Mouse (Mus musculus) right cerebral cortex, postnatal 10 days (tissue): ENCODE results near the gene Iqch.

Experiments used
- DNase-seq, 2 experiments: peaks; one replicate each; pipeline ENCODE4 v3.0.0; 2021; ENCODE audit warnings: low spot score in 2 of 2

Iqch gene

GRCm38 (mm10) chr9:63602043-63602939 lies at the start of gene Iqch, which contains the start of gene Aagab:
TSS of gene Iqch (minus strand) at chr9:63602493.
TSS of gene Aagab (plus strand) at chr9:63602660.
- DNase-seq: peak; percentile 97 to 98

- no peak for DNase-seq
Observed at GRCm38 (mm10) chr9:63651594-63651993, 49.3 kb upstream of the Iqch start.

GRCm38 (mm10) chr9:63650905-63651304 lies 48.6 kb upstream of the Iqch start:
- DNase-seq: no peak

DNA sequence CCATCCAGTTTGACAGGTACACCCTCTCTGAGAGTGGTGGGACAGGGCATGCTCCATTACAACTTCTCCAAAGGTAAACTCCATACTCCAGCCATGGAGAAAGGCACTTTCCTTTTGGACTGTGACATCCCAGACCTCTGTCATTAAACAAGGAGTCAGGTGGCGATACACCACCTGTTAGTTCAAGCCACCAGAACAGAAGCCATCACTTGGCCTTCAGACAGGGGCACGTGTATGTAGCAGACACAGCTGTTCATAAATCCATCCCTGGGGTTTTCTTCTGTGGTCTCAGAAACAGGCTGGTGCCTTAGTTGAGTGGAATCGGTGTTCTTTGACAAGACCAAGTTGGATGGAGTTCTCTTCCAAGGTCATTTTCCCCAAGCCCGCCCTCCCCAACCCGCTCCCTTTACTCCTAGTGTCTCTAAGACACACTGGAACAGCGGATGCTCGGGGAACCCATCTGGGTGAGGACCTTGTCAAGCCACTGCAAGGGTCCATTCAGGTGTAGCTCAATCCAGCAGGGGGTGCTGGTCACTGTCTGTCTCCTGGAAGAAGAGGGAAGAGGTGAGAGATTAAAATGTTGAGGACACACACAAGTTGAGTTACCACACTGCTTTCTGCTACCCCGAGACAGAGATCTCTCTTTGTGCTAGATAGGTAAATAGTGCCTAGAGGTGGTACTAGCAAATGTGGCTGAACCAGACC lies 47.7 kb upstream of the Iqch start:
- DNase-seq: no peak

GRCm38 (mm10) chr9:63648520-63648918 lies 46.2 kb upstream of the Iqch start:
- DNase-seq: no peak

GRCm38 (mm10) chr9:63647581-63648519 lies 45.6 kb upstream of the Iqch start:
- no peak for DNase-seq

- no peak for DNase-seq
Observed at GRCm38 (mm10) chr9:63645084-63645483, 42.8 kb upstream of the Iqch start.

- DNase-seq: no peak
Observed at GRCm38 (mm10) chr9:63644011-63644410, 41.7 kb upstream of the Iqch start.

DNA sequence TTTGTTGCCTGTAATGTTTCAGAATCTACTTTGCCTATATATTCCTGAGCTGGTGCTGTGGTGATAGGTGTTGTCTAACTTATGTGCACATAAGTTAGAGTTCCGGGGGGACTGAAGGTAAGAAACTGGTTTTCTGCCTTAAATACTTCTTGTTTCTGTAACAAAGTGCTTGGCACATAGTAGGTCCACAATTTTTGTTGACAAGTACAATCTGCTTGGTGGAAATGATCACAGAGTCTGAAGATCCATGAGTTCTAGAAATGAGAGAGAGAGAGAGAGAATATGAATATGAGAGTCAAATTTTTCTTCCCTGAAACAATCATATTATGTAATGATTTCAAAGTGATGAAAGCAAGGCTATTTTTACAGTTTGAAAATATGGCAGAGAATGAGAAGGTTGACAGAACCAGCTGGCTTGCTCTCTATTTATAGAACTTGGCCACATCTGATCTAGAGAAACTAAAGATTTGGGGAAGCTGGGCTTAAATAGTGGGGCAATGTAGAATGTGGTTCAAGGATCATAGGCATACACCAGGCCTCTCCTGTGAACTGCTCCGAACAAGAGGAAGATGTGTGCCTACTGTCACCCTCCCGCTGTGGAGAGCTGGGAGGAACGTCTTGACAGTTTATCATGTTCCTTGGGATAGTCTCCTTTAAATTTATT lies 39.8 kb upstream of the Iqch start:
- no peak for DNase-seq

GRCm38 (mm10) chr9:63636113-63636512 lies 33.8 kb upstream of the Iqch start:
- DNase-seq: no peak

- no peak for DNase-seq
Observed at GRCm38 (mm10) chr9:63633334-63633733, 31.0 kb upstream of the Iqch start.

GRCm38 (mm10) chr9:63632924-63633323 lies 30.6 kb upstream of the Iqch start:
- no peak for DNase-seq

DNA sequence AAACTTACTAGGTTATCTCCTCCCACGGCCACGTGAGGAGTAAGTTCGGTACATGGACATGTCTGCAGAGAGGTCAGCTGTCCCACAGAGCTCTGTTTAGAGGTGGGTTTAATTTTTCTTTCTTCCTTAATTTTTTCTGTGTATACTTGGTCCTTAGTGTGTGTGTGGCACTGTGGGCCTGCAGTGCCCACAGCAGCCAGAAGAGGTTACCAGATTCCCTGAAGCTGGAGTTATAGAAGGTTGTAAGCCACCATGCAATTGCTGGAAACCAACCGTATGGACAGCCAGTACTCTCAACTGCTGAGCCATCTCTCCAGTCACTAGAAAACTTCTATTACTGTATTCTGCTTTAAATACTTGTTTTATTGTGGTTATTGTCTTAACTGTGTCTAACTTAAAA lies 29.8 kb upstream of the Iqch start:
- DNase-seq: no peak

- no peak for DNase-seq
Observed at GRCm38 (mm10) chr9:63625090-63625756, 22.9 kb upstream of the Iqch start.

DNA sequence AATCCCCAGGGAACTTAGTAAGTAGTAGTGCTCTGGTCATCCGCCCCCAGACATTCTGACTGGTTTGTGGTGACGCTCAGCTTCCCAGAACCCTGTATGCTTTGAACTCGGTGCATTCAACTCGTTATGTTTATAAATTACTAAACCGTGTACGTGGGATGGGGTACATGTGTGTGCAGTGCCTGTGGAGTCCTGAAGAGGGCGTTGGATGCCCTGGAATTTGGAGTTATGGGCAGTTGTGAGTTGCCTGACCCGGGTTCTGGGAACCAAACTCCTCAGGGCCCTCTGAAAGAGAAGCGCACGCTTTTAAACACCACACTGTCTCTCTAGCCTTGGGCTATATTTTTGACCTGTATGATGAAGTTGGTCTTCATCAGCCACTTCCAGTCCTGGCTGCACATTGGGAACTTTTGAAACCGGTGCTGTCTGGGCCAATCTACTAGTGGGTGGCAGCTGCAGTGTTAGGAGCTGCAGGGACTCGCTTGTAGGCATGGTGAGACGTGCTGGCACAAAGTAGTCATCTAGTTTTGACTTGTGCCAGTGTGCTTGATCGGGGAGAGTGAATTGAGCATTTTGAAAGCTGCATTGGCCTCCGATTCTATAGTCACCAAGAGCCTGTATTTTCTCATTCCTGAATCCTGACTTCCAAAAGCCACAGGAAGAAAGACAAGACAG lies 21.7 kb upstream of the Iqch start:
- no peak for DNase-seq

DNA sequence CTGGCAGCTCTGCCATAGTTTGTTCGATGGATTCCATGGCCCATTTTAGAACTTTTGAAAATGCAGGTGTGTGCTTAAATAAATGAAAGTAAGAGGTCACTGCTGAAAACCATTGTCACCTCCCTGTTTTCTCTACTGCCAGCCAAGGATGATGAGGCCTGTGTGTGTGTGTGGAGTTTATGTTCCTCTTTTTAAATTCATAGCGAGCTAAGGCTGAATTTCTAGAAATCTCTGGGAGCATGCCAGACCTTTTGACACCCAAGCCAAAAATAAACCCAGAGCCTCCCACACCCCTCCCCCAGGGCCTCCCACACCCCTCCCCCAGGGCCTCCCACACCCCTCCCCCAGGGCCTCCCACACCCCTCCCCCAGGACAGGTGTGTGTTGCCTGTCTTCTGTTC lies 15.7 kb upstream of the Iqch start:
- no peak for DNase-seq

DNA sequence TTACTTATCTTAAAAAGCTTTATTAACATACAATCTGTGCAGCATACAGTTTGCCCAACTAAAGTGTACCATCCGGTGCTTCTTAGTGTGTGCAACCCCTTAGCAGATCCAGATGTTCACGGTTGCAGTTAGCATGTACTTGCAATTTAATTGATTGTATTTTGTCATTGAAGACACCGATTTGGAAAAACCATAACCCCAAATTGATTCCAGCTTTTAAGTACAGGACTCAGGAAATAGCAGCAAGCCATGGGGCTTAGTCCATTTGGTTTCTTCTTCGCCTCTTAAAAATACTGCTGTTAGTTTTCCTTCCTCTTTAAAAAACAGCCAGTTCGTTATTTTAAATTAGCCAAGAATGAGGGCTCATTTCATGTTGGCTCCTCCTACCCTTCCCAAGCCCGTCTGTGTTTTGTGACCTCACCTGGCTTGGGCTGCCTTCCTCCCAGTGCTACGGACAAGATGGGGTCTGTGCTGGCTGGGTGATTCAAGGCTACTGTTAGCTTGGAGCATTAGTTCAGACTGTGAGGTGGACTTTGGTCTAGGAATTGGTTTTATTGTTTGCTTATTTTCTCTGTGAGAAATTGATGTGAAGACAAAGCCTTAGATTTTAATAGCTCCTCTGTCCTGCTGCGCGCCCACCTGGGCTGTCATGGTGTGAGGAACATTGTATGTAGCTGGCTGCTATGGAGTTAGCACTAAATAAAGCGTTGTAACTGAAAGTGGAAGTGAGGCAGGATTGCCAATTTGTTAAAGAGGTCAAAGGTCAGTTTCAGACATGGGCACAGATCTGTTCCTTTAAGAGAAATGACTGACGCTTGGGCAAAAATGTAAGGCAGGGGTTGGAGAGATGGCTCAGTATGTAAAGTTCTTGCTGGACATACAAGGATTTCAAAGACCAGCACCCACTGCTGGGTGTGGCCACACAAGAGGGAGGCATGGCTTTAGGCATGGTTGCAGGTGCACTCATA lies 12.0 kb upstream of the Iqch start:
- DNase-seq: no peak

DNA sequence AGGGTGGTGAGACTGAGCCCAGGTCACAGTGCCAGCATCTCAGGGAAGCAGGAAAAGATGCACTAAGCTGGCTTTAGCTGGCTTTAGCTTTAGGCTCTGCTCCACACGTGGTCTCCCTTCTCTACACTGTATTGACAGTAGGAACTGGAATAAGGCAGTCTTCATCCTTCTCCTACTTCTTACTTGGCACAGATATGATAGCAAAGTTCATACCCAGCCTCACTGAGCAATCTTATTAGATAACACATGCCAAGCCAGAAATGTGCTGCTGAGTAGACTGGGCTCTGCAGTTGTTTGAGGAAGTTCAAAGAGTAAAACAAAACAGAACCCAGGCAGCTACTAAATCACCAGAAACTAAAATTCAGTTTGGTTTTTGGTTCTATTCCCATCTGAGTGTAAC lies 11.3 kb upstream of the Iqch start:
- DNase-seq: no peak
